Mouse (Mus musculus): ENCODE measurements at regions not wholly inside any gene's neighbourhood (a gene's known extent, or its start where the extent isn't known, plus 50 kb on each side); places are given as distances from the start of the nearest gene placed in this dataset.

DNA sequence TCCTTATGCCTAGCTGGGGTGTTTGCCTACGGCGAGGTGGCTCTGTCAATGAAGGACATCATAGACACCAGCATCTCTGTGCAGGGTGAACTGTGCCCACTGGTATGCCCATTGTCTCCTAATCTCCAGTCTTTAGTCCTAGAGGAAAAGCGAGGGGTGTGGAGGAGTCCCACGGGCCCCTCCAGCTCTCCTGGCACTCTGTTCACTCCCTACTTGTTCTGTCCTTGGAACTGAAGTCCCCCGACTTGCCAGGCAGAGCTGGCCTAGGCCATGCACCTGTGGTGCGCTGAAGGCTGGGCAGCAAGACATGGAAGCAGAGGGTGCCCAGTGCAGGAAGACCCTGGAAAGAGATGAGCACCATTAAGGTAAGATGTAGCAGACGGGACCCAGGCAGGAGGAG lies 150.6 kb upstream of the Haao start:
- in situ Hi-C loops (cut with MboI, MseI) = no loop called here

GRCm38 (mm10) chr17:83997778-83998177 lies 150.0 kb upstream of the Haao start:
- in situ Hi-C loops (cut with MboI, MseI) = no loop called here

DNA sequence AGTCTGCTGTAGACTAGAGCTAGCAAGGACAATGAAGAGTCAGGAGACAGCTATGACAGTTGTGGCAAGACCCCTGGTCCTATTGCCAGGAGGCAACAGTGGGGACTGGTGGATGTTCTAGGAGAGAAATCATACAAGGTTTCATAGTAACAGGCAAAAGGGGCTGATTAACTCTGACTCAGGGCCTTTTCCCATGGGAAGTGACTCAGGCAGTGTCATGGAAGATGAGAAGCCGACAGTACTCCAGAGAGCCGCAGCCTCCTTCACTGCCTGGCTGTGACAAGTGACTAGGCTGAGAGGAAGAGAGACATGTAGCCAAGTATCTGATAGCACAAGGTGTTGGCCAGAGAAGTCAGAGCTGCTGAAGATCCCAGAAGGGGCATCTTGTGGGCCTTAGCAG lies 145.3 kb upstream of the Haao start:
- in situ Hi-C loops (cut with MboI, MseI) = no loop called here

- in situ Hi-C loops (cut with MboI, MseI) = no loop called here
These were observed 142.9 kb upstream of the Haao start for GRCm38 (mm10) chr17:83990421-83991365.

GRCm38 (mm10) chr17:83988897-83989296 lies 141.1 kb upstream of the Haao start:
- in situ Hi-C loops (cut with MboI, MseI) = no loop called here

DNA sequence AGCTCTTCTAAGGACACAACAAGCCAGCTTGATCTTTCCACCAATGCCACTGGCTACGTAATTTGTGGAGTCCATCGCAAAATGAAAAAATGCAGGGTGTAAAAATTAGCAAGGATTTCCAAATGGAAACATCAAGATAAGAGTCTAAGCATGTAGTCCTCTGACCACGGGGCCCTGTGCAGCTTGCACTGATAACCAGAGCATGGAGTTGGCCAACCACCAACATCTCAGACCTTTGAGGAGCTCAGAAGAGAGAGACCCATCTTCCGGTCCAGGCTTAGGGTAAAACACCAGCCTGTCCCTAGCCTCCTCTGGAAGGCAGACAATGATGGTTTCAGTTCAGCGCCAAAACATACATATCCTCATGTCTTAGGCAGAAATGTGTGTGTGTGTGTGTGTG lies 140.4 kb upstream of the Haao start:
- in situ Hi-C loops (cut with MboI, MseI) = no loop called here

DNA sequence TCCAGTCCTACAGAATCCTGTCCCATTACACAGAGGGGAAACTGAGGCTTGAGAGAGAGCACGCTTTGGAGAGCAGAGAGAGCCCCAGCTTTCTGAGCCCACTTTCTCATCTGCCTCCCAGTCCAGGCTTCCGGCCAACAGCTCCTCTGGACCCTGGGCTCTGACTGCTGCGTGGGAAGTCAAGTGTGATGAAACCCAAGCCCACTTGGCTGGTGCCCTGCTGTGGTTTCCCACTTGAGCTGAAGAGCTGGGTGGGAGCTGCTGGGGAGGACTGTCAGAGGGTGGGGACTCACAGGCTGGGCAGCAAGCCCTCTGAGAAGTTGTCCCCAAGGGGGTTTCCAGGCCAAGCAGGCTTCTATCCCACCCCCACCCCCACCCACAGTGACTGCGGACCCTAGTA lies 139.9 kb upstream of the Haao start:
- in situ Hi-C loops (cut with MboI, MseI) = no loop called here

DNA sequence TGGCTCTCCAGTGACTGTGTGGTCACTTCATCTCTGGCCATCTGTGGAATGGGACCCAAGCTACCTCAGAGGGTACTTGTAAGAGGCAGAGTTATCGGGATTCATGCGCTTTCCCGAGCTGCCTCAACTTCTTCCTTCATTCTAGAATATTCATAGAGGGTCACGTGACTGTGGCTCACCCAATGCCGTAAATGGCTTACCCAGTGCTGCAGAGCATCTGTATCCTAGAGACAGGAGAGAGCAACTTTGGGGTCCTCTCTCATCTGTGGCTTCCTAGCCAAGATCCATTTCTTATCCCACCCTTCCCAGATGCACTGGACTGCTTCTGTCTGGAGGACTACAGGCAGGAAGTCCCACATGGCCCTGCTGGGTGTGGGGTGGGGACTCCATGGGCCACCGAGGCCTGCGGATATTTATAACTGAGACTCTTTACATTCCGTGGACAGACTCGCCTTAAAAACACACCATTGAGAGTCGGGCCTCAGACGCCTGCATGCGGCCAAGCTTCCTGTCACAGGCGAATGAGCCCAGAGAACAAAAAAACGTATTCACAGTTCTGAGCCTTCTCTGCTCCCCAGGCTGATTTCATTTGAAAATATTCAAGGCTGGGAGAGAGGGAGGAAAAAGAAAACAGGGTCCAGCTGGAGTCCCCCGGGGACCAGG lies 138.3 kb upstream of the Haao start:
- in situ Hi-C loops (cut with MboI, MseI) = no loop called here

DNA sequence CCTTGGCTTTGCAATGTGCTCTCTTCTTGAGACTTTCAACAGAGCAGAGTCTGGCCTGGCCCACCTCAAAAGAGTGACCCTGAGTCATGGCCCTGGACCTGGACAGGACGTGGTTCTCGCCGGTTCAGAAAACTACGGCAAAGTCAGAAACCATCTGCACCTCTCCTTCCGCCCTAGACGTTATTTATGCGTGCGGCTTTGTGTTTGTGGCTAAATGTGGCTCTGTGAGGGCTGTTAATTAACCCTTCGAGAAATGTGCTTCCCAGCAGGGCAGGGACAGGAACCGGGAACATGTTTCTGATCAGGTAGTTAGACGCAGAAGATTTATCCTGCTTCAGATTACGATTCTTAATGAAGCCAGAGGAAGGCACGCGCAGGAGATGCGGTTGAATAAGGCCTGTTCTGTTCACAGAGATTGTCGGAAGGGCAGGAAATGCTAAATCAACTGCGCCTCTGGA lies 137.6 kb upstream of the Haao start:
- in situ Hi-C loops (cut with MboI, MseI) = no loop called here

DNA sequence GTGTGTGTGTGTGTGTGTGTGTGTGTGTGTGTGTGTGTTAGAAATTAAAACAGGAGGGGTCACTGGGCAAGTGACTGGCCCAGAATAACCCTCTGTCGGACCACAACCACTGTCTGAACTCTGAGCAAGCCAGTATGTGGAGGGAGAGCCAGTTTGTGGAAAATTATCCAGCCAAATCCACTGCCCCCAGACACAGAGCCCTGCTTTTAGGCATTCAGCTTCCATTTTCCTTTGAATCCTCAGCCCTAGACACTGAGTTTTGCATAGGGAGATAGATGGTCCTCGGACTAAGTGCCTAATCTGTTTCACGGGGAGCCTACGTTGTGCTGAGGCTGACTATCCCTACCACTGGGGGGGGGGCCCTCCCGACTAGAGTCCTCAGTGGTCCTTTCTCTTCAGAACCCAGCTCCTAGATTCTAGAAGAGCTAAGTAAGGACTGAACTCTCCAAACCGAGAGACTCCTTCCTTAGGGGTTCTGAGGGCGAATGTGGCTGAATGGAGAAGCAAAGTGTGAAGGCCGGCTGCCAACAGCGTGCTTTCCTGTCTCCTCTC lies 136.2 kb upstream of the Haao start:
- in situ Hi-C loops (cut with MboI, MseI) = no loop called here

DNA sequence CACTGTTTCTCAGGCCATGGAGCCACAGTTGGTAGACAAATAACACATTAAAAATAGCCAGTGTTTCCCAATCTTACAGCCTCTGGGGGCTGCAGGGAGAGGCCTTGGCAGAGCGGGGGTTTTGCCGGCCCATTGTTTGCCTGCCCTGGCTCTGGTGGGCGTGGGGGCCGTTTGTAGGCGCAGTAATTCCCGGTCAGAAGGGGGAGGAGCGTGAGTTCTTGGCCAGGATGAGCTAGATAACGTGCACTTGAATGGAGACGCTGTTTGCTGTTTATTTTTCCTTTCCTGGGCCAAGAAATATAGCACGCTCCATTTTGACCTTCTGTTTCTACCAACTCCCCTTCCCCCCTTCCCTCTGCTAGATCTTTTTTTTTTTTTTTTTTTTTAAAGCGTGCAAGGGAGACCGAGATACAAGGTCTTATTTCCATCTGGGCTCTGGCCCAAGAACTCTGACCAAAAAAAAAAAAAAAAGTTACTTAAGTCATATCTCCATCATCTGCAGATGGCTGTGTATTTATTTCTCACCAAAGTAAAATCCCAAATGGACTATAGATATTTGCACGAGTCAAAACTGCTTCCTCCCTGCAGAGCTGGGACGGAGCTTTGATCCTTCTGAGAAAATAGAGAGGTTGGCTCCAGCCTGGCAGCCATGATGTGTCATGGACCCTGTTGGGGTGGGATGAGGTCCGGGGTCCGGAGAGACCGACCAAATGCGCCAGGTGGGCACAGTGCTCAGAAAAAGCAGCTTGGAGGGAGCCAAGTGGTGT lies 135.5 kb upstream of the Haao start:
- in situ Hi-C loops (cut with MboI, MseI) = no loop called here

DNA sequence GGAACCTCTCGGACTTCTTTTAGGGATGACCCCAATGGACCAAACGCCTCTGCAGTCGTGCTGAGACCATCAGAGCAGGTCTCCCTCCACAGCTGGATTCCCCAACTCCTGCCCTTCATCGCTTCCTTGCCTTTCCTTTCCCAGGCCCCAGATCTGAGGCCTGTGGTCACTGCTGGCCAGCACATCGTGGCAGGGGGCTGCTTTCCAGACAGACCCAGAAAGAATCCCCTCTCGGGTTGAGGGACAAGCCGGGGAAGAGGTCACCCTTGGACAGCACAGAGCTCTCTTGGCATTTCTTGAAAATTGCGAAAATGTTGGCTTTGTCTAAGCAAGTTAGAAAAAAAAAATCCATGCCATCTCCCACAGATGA lies 134.9 kb upstream of the Haao start:
- in situ Hi-C loops (cut with MboI, MseI) = no loop called here

- in situ Hi-C loops (cut with MboI, MseI) = loop anchor here (5.0 kb wide), 1 partner anchor 213 kb away; no protein-coding TSS in a partner anchor
These were observed 131.2 kb upstream of the Haao start for GRCm38 (mm10) chr17:83978858-83979470.

- in situ Hi-C loops (cut with MboI, MseI) = loop anchor here (5.0 kb wide), 1 partner anchor 215 kb away; no protein-coding TSS in a partner anchor
These were observed 130.0 kb upstream of the Haao start for GRCm38 (mm10) chr17:83977725-83978124.

DNA sequence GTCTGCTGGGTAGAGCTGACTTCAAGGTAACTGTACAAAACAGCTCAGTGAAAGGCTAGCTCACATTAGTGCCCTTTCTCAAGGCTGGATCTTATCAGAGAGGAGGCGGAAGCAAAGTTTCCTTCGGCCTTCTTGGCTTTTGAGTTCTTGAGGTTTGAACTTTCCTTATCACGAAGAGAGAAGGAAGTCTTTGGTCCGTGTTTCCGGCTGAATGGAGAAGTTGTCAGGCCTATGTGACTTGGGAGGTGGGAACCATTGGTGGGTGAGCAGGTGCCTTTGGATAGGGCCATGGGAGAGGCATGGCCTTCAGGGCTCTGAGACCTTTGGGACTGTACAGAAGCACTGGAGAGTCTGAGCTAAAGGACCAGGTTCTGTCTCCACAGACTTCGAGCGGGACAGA lies 128.1 kb upstream of the Haao start:
- in situ Hi-C loops (cut with MboI, MseI) = loop anchor here (5.0 kb wide), 1 partner anchor 216 kb away; no protein-coding TSS in a partner anchor

DNA sequence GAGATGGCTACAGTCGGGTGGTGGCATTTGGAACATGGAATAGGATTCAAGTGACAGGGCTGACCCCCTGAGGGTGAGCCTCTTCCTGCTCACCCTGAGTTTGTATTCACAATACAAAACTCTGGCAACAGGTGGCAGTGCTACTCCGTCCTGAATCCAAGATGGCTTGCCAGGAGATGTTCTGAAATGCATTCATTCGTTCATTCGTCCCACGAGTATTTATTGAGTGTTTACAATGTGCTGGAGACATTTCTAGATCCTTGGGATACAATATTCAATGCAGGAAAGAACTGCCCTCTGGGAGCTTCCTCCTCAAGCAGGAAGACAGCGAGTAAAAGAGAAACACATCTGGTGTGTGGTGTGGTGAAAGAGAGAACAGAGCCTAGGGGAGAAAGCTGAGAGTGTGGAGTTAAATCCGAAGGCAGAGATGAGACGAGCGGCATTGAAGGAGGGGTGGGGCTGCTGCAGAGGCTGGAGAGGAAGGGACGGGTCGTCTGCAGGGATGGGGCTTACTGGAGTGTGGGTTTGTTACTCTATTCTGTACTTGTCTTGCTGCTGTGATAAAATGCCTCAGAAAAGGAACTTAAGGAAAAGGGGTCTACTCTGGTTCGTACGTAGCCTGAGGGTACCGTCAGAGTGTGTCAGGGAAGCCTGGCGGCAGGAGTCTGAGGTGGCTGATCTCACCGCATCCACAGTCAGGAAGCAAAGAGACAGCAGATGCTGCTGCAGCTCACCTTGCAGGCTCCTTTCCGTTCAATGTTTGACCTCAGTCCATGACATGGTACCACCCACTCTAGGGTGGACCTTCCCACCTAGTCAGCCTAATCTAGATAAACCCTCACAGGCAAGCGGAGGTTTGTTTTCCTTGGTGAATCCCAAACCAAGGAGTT lies 125.9 kb upstream of the Haao start:
- in situ Hi-C loops (cut with MboI, MseI) = no loop called here

- in situ Hi-C loops (cut with MboI, MseI) = no loop called here
These were observed 125.1 kb upstream of the Haao start for GRCm38 (mm10) chr17:83972874-83973273.

DNA sequence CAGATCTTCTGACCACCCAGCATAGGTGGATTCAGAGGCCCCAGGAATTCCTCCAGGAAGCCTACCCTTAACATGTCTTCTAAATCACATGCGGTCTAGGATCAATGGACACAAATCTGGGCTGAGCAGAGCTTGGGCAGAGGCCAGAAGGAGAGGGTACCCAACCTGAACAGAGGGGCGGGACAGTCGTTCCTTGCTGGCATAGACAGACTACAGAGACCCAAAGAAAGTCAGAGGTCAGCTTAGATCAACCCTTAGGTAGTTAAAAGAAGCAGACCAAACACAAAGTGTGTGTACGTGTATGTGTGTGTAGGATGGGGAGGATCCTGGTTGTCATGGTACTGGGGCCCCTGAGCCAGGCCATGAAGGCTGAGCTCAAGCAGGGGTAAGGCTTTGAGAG lies 124.7 kb upstream of the Haao start:
- in situ Hi-C loops (cut with MboI, MseI) = no loop called here

- in situ Hi-C loops (cut with MboI, MseI) = no loop called here
These were observed 124.3 kb upstream of the Haao start for GRCm38 (mm10) chr17:83972026-83972425.

GRCm38 (mm10) chr17:83969407-83969826 lies 121.7 kb upstream of the Haao start:
- in situ Hi-C loops (cut with MboI, MseI) = no loop called here
